Mouse (Mus musculus) heart, embryonic 12.5 days (tissue): ENCODE measurements around the gene Gpd1. TPM values are rescaled to one million over a fixed set of nuclear protein-coding genes. Genes with fewer than 3 reads are reported as not detected.

ENCODE experiments used
- ATAC-seq: fragments of 200-750 bp; cut with Nextera tagmentation; 2 replicates; pipeline ENCODE4 v1.8.0; 2017; ENCODE audit warnings: moderate TSS enrichment, moderate library complexity; ENCODE audit not compliant: insufficient number of reproducible peaks, low FRiP score
- H3K27ac ChIP-seq: fragments of 300-500 bp; sonication (generic); 2 replicates; pipeline ENCODE4 v1.5.1; 2016; ENCODE audit warnings: mild to moderate bottlenecking, moderate library complexity; ENCODE audit not compliant: poor library complexity, severe bottlenecking
- H3K27me3 ChIP-seq: fragments of 300-500 bp; sonication (generic); replicated peaks from 2 replicates; pipeline ENCODE4 v1.6.1; 2016; ENCODE audit warnings: mild to moderate bottlenecking, moderate library complexity
- H3K36me3 ChIP-seq: fragments of 300-500 bp; sonication (generic); 2 replicates; pipeline ENCODE4 v1.6.1; 2016; ENCODE audit warnings: mild to moderate bottlenecking, moderate library complexity
- H3K4me1 ChIP-seq: fragments of 300-500 bp; sonication (generic); replicated peaks from 2 replicates; pipeline ENCODE4 v1.6.1; 2016; ENCODE audit warnings: mild to moderate bottlenecking
- H3K4me2 ChIP-seq: fragments of 300-500 bp; sonication (generic); 2 replicates; pipeline ENCODE4 v1.6.1; 2016; ENCODE audit warnings: mild to moderate bottlenecking, moderate library complexity
- H3K4me3 ChIP-seq: fragments of 300-500 bp; sonication (generic); 2 replicates; pipeline ENCODE4 v1.5.1; 2016; ENCODE audit warnings: mild to moderate bottlenecking
- H3K9ac ChIP-seq: fragments of 300-500 bp; sonication (generic); 2 replicates; pipeline ENCODE4 v1.6.1; 2016; ENCODE audit warnings: mild to moderate bottlenecking, moderate library complexity
- H3K9me3 ChIP-seq: fragments of 300-500 bp; sonication (generic); replicated peaks from 2 replicates; pipeline ENCODE4 v1.6.1; 2016; ENCODE audit warnings: mild to moderate bottlenecking, moderate library complexity
- WGBS: fragments of 180-500 bp; shearing (Covaris S2); methylation state at CpG from one replicate; pipeline ENCODE4 v1.1.7; 2016; 5-methylcytosine and 5-hydroxymethylcytosine counted together
- polyA plus RNA-seq: library from polyadenylated mRNA; unstranded; fragments of >200 nt; fragmentation: Nextera tagmentation; extraction: Ambion mirVana; gene quantifications from 2 replicates; pipeline ENCODE4 v1.2.1, GENCODE M21; 2016

The Gpd1 gene
- 0.77 and 1.1 TPM in 2 replicates for polyA plus RNA-seq

DNA sequence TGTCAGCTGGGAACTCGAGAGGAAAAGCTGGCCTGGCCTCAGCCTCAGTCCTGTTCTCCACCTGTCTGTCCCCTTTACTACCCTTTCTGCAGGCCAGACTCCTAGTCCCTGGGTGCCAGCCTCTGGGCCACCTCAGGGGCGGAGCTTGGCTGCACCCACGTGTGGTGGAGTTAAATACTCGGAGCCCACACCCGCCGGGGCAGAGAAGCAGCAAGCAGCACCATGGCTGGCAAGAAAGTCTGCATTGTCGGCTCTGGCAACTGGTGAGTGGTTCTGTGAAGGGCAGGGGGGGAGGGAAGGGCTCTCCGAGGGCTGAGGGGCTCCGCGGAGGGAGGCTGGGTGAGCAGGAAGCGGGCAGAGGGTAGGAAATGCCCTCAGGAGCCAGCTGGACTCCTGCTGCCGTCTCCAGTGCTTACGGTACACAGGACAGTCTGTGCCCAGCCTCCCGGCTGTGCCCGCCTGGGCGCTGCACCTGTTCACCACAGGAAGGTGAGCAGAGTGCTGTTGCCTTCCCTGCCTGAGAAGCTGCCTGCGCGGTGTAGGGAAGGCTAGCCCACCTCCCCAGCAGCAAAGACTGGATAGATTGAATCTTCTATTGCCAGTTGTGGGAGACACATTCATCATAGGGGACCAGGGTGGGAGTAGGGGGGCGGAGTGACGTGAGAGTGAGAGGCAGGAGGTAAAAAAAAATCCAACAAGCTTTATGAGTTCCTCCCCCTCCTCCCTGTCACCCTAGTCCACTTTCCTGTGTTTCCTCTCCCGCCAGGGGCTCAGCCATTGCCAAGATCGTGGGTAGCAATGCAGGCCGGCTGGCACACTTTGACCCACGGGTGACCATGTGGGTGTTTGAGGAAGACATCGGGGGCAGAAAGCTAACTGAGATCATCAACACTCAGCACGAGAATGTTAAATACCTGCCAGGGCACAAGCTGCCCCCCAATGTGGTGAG, at the start of gene Gpd1:
TSS of gene Gpd1 (plus strand) at position 130 of the 949 bp plus-strand sequence.
- H3K4me3 ChIP-seq, result no peak within 1 kb of the TSS
- no peak for ATAC-seq

DNA sequence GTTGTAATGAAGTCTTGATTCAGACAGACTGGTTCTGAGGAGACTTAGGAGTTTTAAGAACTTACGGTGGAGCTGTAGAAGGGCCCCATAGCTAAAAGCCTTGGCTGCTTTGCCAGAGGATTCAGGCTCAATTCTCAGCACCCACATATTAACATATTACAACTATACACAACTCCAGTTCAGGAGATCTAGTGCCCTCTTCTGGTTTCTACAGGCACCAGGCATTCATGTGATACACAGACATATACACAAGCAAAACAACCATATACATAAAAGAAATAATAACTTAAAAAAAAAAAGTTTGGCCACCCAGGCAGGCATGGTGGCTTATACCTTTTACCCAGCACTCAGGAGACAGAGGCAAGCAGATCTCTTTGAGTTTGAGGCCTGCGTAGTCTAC, 49.8 kb upstream of the Gpd1 start:
- ATAC-seq, result no peak

More for the DNA sequence above, at the start of gene Gpd1:
- Histone ChIP-seq H3K27me3 (no peaks in the 10 kb centered on the region), H3K27ac (no peak within 1 kb of the TSS), H3K4me1 (peaks cover 50% of the 10 kb centered on the region), H3K9ac (0 out of 2 replicates have a peak within 1 kb of the TSS, but pooled peaks have one; percentile 46), H3K9me3 (no peaks in the 10 kb centered on the region), H3K4me2 (no peak within 1 kb of the TSS), H3K36me3 (peaks cover 53% of the 10 kb centered on the region)
- 67% methylated on average over 26 of the region's 26 CpGs for WGBS

DNA sequence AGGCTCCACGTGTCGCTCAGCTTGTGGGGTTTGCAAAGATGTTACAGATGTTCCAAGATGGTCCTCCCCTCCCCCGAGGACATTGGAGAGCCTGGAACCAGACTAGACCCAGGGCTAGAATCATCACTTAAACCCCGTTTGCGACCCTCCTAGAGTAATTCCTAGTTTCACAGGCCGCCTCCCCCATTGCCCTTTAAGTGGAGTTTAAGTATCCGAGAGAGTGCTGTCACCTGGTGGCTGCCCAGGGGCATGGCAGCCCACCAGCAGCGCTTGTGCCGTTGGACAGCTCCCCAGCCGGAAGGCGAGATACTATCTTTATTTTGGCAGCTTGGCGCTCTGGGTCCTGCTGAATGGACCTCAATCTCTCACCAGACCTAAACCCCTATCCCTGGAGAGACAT, 48.4 kb upstream of the Gpd1 start:
- peaks cover 81% of the 10 kb centered on the region for H3K27me3 ChIP-seq
- no peak overlapping the region for H3K4me3 ChIP-seq
- peaks cover 38% of the 10 kb centered on the region for H3K4me1 ChIP-seq
- no peak overlapping the region for H3K4me2 ChIP-seq
- H3K9me3 ChIP-seq, result no peaks in the 10 kb centered on the region
- H3K27ac ChIP-seq, result no peak overlapping the region
- no peak overlapping the region for H3K9ac ChIP-seq
- 3% methylated on average over 12 of the region's 12 CpGs for WGBS
- H3K36me3 ChIP-seq, result no peaks in the 10 kb centered on the region
- no peak for ATAC-seq

More for the DNA sequence above, 49.8 kb upstream of the Gpd1 start:
- H3K4me3 ChIP-seq, result no peak overlapping the region
- no peak overlapping the region for H3K4me2 ChIP-seq
- peaks cover 67% of the 10 kb centered on the region for H3K27me3 ChIP-seq
- no peaks in the 10 kb centered on the region for H3K9me3 ChIP-seq
- peaks cover 46% of the 10 kb centered on the region for H3K4me1 ChIP-seq
- H3K9ac ChIP-seq, result no peak overlapping the region
- no peak overlapping the region for H3K27ac ChIP-seq
- H3K36me3 ChIP-seq, result no peaks in the 10 kb centered on the region
- WGBS, result 96% methylated on average over 2 of the region's 2 CpGs

GRCm38 (mm10) chr15:99669392-99669791, 47.9 kb upstream of the Gpd1 start:
- no peak for ATAC-seq
- Histone ChIP-seq H3K36me3 (no peaks in the 10 kb centered on the region), H3K9me3 (no peaks in the 10 kb centered on the region), H3K27ac (no peak overlapping the region), H3K9ac (no peak overlapping the region), H3K4me1 (peaks cover 33% of the 10 kb centered on the region), H3K4me3 (no peak overlapping the region), H3K4me2 (no peak overlapping the region), H3K27me3 (peaks cover 86% of the 10 kb centered on the region)
- 0% methylated on average over 1 of the region's 1 CpGs for WGBS

- Histone ChIP-seq H3K4me2 (peak within 1 kb of the TSS; percentile 98), H3K9me3 (no peaks in the 10 kb centered on the region), H3K27me3 (peaks cover 89% of the 10 kb centered on the region), H3K9ac (peak within 1 kb of the TSS; percentile 72), H3K4me3 (peak within 1 kb of the TSS; percentile 57), H3K4me1 (peaks cover 25% of the 10 kb centered on the region), H3K27ac (no peak within 1 kb of the TSS), H3K36me3 (no peaks in the 10 kb centered on the region)
- ATAC-seq, result peak; percentile 54; the same call in 1 of the 2 replicates
- WGBS, result under 1% methylated on average over 52 of the region's 74 CpGs
These were observed 47.0 kb upstream of the Gpd1 start, which contains the start of gene Asic1 for GRCm38 (mm10) chr15:99670154-99670821. Gene Asic1, plus strand, starts transcription at chr15:99670368.

GRCm38 (mm10) chr15:99670964-99671670, 46.2 kb upstream of the Gpd1 start:
- peak overlapping the region; percentile 57 for H3K4me3 ChIP-seq
- peaks cover 85% of the 10 kb centered on the region for H3K27me3 ChIP-seq
- peak overlapping the region; percentile 72 for H3K9ac ChIP-seq
- no peak overlapping the region for H3K27ac ChIP-seq
- no peaks in the 10 kb centered on the region for H3K9me3 ChIP-seq
- peak overlapping the region; percentile 98 for H3K4me2 ChIP-seq
- H3K36me3 ChIP-seq, result no peaks in the 10 kb centered on the region
- peaks cover 18% of the 10 kb centered on the region for H3K4me1 ChIP-seq
- WGBS, result 10% methylated on average over 11 of the region's 17 CpGs
- no peak for ATAC-seq

DNA sequence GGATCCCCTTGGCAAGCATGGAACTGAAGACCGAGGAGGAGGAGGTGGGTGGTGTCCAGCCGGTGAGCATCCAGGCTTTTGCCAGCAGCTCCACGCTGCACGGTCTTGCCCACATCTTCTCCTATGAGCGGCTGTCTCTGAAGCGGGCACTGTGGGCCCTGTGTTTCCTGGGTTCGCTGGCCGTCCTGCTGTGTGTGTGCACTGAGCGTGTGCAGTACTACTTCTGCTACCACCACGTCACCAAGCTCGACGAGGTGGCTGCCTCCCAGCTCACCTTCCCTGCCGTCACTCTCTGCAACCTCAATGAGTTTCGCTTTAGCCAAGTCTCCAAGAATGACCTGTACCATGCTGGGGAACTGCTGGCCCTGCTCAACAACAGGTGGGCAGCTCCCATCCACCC, 45.5 kb upstream of the Gpd1 start:
- Histone ChIP-seq H3K4me3 (no peak overlapping the region), H3K4me1 (peaks cover 18% of the 10 kb centered on the region), H3K36me3 (no peaks in the 10 kb centered on the region), H3K4me2 (no peak overlapping the region), H3K9me3 (no peaks in the 10 kb centered on the region), H3K27me3 (peaks cover 83% of the 10 kb centered on the region), H3K27ac (no peak overlapping the region), H3K9ac (no peak overlapping the region)
- no peak for ATAC-seq
- WGBS, result 65% methylated on average over 14 of the region's 14 CpGs

GRCm38 (mm10) chr15:99674866-99675265, 42.4 kb upstream of the Gpd1 start:
- H3K27ac ChIP-seq, result no peak overlapping the region
- no peak overlapping the region for H3K9ac ChIP-seq
- no peaks in the 10 kb centered on the region for H3K36me3 ChIP-seq
- WGBS, result 66% methylated on average over 3 of the region's 3 CpGs
- H3K27me3 ChIP-seq, result peaks cover 81% of the 10 kb centered on the region
- no peak for ATAC-seq
- H3K4me2 ChIP-seq, result no peak overlapping the region
- no peak overlapping the region for H3K4me3 ChIP-seq
- no peaks in the 10 kb centered on the region for H3K9me3 ChIP-seq
- peaks cover 26% of the 10 kb centered on the region for H3K4me1 ChIP-seq

- Histone ChIP-seq H3K36me3 (no peaks in the 10 kb centered on the region), H3K9ac (0 out of 2 replicates have a peak overlapping the region, but pooled peaks have one; percentile 22), H3K9me3 (no peaks in the 10 kb centered on the region), H3K4me2 (no peak overlapping the region), H3K27me3 (peaks cover 59% of the 10 kb centered on the region), H3K4me3 (no peak overlapping the region), H3K27ac (no peak overlapping the region), H3K4me1 (peaks cover 13% of the 10 kb centered on the region)
- WGBS, result 28% methylated on average over 8 of the region's 8 CpGs
- 0 out of 2 replicates have a peak, but pooled peaks have one; percentile 39 for ATAC-seq
These were observed 40.2 kb upstream of the Gpd1 start for GRCm38 (mm10) chr15:99677089-99677488.

- peaks cover 13% of the 10 kb centered on the region for H3K4me1 ChIP-seq
- H3K9ac ChIP-seq, result no peak overlapping the region
- H3K4me3 ChIP-seq, result no peak overlapping the region
- H3K27me3 ChIP-seq, result peaks cover 48% of the 10 kb centered on the region
- 13% methylated on average over 13 of the region's 13 CpGs for WGBS
- H3K27ac ChIP-seq, result no peak overlapping the region
- no peak for ATAC-seq
- no peak overlapping the region for H3K4me2 ChIP-seq
- H3K36me3 ChIP-seq, result no peaks in the 10 kb centered on the region
- H3K9me3 ChIP-seq, result no peaks in the 10 kb centered on the region
These were observed 39.1 kb upstream of the Gpd1 start for GRCm38 (mm10) chr15:99678063-99678800.
